Mouse (Mus musculus) c-Kit-positive CD71-positive TER-119-negative erythroid progenitor cells, embryonic 14.5 days (primary cell): Measurements from ENCODE around the gene Csrnp3.

ENCODE experiments used
- DNase-seq: peaks from one replicate; pipeline ENCODE4 v3.0.0-alpha.2; 2013; ENCODE audit warnings: low read depth

Csrnp3 gene

DNA sequence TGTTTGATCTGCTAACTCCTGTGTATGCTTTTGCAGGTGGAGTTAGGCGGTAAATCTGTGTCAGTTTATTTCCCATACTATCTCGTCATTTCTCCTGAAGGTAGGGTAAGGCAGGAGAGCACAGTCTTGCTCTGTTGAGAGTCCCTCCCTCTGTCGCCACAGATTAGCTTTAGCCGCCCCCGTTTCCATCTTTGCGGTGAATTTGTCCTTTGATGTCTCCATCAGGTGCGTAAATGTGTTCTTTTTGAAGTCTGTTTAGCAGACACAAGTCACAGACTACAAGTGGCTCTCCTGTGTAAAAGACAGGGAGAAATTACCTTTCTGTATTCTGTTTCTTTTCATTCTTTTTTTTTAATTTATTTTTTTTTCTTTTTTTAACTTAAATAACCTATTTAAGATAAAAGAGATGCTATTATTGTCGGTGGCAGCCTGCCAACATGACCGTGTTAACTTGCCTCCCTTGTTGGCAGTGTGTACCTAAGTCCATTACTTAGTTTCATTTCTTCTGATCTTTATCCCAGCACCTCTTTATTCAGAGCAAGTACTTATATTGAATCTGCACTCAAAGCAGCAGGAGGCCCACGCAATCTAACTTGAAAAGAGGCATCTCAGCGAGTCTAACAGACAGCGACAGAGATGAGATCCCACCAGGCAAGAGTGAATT, 25.5 kb downstream of the Csrnp3 start:
- no peak for DNase-seq

DNA sequence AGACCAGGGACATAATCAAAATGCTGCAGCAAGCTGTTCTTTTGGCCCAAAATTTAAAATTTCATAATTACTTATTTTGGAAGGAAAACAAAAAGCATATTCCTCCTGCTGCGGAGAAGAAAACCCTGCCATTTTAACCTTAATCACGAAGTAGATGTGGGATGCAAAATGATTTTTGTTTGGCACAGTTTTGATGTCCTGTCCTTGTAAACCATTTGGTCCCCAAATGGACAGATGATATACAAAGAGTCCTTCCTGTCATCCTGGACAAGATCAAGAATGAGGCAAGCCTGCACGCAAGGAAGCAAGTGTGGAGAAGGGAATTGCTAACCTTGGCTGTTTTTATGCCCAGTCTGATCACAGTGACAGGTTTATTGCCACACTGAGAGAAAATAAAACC, 46.0 kb downstream of the Csrnp3 start:
- no peak for DNase-seq

DNA sequence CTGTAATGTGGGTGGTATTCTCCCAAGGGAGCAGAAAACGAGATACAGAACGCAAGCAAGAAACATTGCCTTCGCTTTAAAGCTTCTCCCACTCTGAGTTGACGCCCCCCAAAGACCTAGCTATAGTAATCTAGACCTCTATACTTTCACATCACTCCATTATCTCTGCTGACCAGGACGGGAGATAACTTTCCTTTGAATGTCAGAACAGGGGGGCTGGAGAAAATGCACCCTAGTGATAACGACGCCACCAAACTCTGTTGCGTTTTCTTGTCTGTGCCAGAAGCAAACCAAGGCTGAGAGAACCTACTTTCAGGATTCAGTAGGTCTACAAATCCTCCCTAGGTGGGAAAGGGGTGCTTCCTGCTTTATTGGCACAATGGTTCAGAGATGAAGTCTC, 47.7 kb downstream of the Csrnp3 start:
- peak; percentile 36 for DNase-seq

DNA sequence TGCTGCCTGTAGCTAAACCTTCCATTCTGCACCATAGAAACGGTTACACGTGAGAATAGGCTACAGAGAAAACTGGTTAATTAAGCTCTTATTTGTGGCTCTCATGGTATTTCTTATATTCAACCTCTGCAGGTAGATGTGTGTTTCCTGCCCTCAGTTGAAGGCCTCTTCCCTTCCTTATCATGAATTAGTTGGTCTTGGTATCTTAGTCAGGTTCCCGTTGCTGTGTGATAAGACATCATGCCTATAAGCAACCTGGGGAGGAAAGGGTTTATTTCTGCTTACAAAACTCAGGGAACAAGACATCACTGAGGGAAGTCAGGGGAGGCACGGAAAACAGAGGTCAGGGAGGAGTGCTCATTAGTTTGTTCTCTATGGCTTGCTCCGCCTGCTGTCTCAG, 48.7 kb downstream of the Csrnp3 start:
- no peak for DNase-seq

DNA sequence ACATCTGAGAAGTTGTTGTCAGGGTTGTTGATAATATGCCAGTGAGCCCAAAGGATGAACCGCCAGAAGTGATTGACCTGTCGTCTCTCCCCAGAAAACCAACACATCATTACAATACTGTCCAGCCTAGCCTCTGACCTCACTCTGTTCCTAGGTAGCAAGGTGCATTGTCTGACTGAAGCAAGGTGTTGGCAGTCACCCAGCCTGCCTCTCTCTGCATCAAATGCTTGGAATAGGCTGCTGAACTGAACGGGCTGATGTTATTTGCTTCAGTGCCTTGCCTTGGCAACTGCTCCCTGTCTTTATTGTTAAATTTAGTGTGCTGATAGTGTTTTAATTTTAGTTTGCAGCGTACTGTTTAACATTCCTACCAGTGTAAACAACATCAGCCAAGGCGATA, 51.0 kb downstream of the Csrnp3 start:
- no peak for DNase-seq

DNA sequence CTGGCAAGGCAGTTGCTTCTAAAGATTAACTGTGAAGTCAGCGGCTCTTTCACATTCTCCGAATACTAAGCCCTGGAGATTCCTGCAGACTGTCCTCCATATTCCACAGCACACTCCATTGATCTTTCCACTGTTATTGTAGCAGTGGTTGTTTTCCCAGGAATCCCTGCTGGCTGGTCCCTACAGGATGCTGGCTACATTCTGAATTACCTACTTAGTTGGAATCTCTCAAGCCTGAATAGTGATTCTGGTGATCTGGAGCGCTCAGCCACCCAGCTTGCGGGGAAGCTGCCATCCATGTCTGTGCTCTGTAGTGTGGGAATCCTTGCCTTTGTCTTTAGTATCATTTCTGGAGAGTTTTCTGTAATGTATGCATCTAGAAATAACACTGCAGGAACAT, 51.5 kb downstream of the Csrnp3 start:
- no peak for DNase-seq

DNA sequence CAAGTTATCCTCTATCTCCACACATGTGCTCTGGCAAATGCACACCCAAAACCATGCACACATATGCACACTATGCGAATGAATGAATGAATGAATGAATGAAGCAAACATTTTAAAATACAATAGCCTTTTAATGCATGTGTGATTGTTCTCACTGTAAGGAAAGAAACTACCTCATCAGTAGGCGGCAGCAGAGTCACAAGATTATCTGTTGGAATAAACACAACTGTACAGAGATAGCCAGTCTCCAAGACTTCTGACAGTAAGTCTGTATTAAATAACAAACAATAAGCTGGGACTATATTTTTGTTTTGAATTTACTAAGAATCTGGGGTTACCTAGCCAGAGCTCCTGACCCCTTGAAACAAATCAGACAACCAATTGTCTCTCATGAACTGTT, 53.9 kb downstream of the Csrnp3 start:
- DNase-seq: no peak

DNA sequence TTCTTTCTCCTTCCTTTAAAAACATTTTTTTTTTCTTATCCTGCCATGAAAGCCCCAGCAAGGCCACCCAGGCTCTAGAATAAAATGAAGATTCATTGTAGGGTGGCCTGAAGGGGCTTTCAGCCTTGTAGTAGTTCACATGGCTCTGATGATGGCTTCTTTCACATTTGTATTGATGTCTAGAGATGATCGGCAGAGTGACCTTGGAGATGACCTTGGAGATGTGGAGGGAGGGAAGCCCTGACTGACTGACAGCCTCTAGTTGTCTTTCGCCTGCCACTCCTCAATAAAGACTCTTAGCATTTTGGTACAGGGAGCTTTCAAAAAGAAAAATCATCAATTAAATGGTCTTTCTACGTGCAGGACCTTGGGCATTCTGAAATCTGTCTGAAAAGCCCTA, 63.0 kb downstream of the Csrnp3 start:
- DNase-seq: no peak

DNA sequence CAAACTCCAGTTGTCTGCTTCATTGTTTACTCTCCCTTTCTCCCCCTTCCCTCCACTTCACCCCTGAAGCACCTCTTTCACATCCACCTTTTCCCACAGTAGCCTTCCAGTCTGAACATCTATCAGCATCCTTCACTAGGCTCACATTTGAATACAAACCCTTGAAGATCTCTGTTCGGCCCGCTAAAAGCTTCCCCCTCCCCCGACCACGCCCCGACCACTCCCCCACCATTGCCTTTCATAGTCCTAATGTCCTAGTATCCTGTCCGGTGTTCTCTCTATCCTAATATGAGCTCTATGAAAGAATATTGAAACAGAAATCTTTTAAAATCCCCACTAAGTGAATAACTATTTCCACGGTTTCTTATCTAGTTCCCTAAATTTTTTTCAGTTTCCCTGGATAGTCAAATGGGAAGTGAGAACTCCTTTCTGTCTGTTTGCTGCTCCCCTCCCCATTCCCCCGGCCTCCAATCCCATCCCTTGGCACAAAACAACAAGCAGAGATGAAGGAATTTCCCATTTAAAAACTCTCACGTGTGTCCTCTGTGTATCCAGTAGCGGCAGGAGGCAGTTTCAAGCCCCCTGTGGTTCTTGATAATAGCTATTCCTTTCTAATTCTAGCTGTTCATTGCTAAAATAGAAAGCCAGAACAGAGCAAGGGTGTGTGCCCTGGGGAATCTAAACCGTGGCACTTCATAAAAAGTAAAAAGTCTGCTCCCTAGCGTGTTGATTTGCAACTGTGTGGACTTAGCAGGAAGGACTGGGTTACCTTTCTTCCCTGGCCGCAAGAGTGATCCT, 64.4 kb downstream of the Csrnp3 start:
- DNase-seq: no peak

DNA sequence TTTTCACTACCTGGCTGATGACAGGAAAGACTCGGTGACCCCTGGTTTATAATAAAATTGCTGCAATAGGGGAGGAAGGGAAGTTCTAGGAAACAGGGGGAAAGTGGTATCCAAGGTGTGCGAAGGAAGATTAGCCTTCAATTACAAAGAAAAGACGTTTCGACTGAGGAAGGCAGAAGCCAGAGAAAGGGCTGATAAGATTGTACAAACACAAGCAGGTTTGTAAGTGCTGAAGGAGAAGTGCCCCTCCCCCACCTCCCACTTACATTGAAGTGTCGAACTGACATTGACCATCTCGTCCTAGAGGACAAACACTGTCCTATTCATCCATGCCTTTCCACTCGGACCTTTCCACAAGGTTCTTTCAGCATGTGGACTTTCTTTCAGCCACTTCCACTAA, 70.4 kb downstream of the Csrnp3 start:
- peak; percentile 23 for DNase-seq

DNA sequence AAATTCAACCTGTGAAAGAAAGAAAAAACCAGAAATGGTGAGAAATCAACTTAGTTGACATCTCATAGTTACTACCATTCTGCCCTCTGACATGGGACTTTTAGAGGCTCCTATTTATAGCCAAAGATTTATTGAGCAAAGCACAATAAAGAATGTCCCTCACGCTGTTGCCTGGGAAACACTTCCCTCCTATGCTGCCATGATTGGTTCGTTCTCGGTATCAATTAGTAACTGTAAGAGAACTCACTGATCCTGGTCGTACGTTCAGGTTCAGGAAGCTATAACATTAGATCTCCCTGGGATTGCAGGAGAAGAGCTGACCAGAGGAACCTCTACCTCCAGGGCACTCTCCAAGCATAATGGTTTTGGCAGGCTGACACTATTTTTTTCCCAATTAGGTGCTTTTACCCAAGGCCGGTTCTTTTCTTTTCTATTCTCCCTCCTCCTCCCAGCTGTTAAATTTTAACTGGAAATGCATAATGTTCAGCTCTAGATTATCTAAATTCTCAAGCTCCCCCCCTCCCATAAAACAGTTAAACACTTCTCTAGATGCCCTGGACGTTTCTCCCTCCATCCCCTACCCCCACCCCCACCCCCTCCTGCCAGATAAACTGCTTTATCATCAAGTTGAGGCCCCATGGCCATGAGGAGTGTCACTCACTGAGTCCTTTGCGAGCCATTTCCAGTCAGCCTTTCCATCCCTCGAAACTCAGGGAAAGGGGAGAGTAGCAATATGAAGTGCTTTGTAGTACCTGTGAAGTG, 75.3 kb downstream of the Csrnp3 start:
- no peak for DNase-seq

DNA sequence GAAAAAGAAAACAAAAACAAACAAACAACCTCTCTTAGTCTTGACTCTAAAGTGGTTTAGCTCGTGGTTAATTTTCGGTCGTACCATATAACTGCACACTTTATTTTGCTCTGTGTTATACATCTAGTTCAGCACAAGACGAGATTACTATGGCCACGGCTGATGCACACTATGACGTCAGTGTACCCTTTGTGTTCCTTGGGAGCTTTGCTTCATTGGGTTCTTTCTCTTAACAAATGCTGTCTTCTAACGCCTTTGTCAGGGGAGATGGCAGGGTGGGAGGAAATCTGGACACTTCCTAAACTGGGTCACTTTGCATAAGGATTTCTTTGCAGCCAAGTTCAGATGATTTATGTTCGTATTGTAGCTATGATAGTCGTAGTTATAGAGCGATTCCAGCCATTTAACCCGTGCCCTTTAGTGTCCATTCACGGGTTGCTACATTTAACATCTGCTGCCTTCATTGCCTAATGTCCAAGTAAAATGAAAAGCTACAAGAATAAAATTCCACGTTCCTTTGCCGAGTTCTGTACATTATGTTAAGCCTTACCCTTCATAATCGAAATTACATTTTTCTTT, 79.9 kb downstream of the Csrnp3 start:
- no peak for DNase-seq

DNA sequence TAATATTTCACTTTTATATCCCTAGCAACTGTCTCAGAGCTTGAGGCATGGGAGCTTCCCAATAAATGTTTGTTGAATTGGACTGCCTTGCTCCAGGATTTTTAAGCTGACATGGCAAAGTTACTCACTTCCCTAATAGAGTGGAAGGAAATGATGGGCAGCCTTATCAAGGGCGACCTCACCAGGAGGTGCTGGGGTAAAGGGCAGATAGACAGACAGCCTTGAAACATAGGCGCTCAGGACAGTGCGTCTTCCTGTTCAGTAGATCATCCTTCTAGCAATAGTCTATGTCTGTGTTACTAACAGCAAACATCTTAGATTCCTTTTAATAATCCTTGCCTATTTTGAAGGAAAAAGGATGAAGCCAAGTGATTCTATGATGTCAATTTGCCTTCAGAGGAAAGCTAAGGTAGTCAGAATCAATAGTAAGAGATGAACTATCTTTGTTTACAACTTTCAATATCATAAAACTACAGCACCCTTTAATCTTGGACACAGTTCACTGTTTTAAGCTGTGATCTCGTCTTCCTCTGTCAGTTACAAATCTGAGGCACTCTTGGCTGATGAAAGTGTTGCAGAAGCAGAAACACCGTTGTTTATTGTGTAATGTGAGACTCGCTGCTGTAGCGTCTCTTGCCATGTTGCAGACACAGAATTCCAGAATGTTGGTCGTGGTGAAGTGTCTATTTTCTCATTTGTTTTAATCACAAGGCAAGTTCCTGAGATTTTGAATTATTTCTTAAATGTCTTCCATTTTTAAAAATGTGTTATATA, 81.6 kb downstream of the Csrnp3 start:
- DNase-seq: no peak

DNA sequence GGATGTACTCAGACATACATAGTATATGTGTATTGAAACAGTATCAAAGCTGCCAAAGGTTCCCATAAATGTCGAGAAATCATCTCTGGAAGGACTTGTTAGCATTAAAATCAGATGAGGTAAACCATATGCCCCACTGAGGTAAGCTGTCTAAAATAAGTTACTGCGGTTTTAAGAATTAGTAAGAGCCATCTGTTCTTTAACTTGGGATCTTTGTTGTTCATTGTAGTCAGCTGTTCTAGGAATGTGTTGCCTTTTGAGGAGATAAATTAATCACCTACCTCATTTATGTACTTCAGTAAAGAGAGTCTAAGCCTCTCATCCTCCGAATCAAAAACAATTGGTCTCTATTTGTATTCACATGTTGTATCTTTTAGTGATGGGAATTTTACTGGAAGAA, 83.7 kb downstream of the Csrnp3 start:
- DNase-seq: no peak

DNA sequence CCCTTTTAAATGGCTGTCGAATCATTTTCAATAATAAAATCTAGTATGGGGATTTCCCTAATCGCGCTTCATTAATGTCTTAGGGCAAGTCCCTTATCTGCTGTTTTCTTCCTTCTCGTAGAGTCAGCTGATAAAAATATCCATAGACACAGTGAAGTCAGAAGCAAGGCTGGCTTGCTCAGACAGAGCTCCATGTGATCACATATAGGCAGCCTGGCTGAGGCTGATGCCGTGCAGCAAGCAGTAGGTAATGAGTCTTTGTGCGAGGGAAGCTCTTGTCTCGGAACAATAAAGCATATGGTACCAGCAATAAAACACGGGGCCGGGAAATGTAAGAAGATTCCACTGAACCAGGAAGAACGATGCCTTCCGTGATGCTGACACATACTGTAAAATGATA, 84.4 kb downstream of the Csrnp3 start:
- DNase-seq: no peak

DNA sequence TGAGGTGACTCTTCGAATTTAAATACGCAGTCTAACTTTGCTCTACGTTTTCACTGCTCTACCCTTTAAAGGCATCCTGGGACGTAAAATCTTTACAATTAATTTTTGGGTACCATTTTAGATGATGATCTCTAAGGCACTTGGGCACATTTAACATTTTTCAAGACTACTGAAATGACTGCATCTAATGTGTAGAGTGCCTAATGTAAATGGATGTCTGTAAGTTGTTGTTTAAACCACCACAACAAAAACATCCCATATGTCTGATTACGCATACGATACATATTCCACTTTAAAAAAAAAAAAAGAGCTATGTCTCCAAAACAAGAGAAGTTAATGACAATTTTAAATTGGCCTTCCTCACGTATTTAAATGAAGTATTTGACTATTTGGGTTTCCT, 85.7 kb downstream of the Csrnp3 start:
- DNase-seq: no peak

DNA sequence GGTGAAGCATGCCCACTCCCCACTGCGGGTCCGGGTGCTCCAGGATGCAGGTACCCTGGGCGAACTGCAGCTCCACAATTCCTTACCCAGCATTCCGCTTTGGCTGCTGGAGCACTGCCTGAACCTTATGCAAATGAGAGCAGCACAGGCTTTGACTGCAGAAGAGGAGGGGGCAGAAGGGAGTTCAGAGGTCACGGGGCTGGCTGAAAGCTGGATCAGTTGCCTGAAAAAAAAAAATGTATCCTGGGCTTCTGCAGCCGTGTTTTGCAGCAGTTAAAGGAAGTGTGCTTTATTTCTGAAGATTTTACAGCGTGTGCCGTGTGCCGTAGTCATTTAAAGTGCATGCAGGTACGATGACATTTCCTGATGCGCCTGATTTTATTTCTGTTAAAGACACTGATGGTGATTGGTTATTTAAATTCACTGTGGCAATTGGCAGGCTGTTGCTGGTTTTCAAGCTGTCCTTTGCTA, 86.3 kb downstream of the Csrnp3 start:
- no peak for DNase-seq

DNA sequence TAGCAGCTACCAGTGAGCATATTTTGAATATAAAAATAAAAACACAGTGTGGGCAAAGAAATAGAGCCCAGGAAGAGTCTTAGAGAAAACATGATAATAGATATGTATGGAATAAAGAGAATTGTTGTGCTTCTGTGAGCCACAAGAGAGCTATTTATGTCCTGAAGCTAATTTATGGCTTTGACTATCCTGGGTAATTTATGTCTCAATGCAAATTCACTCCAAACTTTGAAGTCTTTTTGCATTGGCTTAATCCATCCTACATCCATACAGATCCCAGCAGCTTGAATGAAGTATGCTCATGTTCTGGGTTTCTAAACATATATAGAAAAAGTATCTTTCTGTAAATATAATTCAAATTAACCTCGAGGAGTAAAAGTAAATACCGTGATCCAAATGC, 88.5 kb downstream of the Csrnp3 start:
- DNase-seq: no peak

DNA sequence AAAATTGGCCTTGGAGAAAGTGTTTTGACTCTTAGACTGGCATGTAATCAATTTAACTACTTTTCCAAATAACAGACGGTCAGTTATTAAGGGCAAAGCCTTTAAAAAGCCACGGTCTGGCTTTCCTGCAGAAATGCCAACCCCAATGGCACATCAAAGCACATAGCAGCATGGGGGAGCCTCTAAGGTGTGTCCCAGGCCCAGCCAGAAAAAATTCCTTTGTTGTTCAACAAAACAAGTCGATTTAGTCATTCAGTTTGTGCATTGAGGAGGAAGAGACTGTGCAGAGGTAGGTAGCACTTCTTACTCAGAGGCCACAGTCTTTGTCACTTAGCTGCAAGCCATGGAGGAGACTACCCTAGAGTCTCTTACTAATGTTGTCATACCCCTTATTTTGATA, 93.3 kb downstream of the Csrnp3 start:
- no peak for DNase-seq

DNA sequence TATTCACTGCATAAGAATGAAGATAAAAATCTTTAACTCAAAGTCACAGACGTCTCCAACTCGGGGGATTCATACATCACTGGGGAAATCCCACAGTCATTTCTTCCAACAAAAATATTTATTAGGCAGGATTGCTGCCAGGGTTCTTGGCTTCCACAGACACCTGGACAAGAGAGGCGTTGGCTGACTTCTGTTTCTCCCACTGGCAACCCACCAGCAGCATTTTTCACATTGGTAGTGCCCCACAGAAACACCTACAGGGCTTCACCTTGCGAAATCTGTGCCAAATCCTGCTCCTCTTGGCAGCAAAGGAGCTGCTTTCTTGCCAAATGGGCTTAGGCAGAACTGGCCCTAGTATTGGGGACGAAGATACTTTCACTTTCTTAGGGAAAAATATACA, 94.8 kb downstream of the Csrnp3 start:
- DNase-seq: no peak

DNA sequence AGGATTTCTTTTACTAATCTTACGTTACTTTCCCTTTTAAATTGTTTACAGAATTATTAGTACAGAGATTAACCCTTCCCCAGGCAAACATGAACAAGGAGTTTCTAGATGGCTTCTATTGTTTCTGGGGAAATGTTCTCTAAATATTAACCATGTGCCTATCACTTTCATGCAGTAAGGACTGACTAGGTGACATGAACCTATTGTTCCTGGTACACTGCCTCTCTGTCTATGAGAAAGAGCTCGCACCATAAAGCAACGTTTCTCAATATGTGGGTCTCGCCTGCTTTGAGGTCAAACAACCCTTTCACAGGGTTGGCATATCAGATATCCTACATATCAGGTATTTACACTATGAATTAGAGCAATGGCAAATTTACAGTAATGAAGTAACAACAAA, 96.8 kb downstream of the Csrnp3 start:
- DNase-seq: no peak

DNA sequence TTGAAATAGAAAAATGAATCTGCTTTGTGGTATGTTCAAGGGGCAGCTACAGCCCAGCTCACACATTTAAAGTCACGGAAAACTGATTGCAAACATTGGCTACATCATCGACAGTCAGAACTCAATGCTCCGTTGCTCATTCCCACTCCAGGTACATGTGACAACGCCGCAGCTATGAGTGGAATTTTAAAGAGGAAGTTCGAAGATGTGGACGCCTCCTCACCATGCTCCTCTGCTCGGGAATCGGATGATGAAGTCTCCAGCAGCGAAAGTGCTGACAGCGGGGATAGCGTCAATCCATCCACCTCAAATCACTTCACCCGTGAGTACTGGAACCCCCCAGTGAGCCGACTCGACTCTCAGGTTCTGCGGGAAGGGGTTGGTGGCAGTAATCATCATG, 103.2 kb downstream of the Csrnp3 start:
- DNase-seq: no peak
